Mouse (Mus musculus) kidney, postnatal 0 days (tissue): ENCODE measurements around the gene Tenm3. TPM values are rescaled to one million over a fixed set of nuclear protein-coding genes. Genes with fewer than 3 reads are reported as not detected.

Source experiments
- ATAC-seq: fragments of 200-750 bp; cut with Nextera tagmentation; replicated peaks from 2 replicates; pipeline ENCODE4 v1.8.0; 2017; ENCODE audit warnings: low read depth, moderate number of reproducible peaks, moderate TSS enrichment, moderate library complexity; ENCODE audit not compliant: low FRiP score
- DNase-seq: peaks from one replicate; pipeline ENCODE4 v3.0.0-alpha.2; 2016; ENCODE audit warnings: low spot score
- H3K27ac ChIP-seq: fragments of 300-500 bp; sonication (generic); 2 replicates; pipeline ENCODE4 v1.5.1; 2014; ENCODE audit warnings: mild to moderate bottlenecking
- H3K27me3 ChIP-seq: fragments of 300-500 bp; sonication (generic); 2 replicates; pipeline ENCODE4 v1.6.1; 2014; ENCODE audit warnings: low read length, mixed read lengths; ENCODE audit not compliant: insufficient read depth
- H3K36me3 ChIP-seq: fragments of 300-500 bp; sonication (generic); 2 replicates; pipeline ENCODE4 v1.6.1; 2014; ENCODE audit warnings: low read length, mixed read lengths; ENCODE audit not compliant: insufficient read depth
- H3K4me1 ChIP-seq: fragments of 300-500 bp; sonication (generic); replicated peaks from 2 replicates; pipeline ENCODE4 v1.6.1; 2014; ENCODE audit warnings: antibody characterized with exemption, low read length, mixed read lengths; ENCODE audit not compliant: insufficient read depth
- H3K4me2 ChIP-seq: fragments of 300-500 bp; sonication (generic); 2 replicates; pipeline ENCODE4 v1.6.1; 2014; ENCODE audit warnings: mild to moderate bottlenecking, low read length, moderate library complexity, mixed read lengths
- H3K4me3 ChIP-seq: fragments of 300-500 bp; sonication (generic); replicated peaks from 2 replicates; pipeline ENCODE4 v1.5.1; 2014; ENCODE audit warnings: low read depth, low read length
- H3K9ac ChIP-seq: fragments of 300-500 bp; sonication (generic); 2 replicates; pipeline ENCODE4 v1.6.1; 2014; ENCODE audit warnings: low read depth, low read length
- H3K9me3 ChIP-seq: fragments of 300-500 bp; sonication (generic); replicated peaks from 2 replicates; pipeline ENCODE4 v1.6.1; 2016; ENCODE audit warnings: low read length, inconsistent platforms, mixed read lengths
- CTCF ChIP-seq: IDR thresholded peaks from 2 replicates; pipeline ENCODE4 v1.5.1; 2016; ENCODE audit warnings: antibody characterized with exemption, low read depth, mild to moderate bottlenecking, moderate library complexity
- WGBS: fragments of 180-500 bp; shearing (Covaris S2); extraction: QIAGEN DNeasy Blood & Tissue Kit; methylation state at CpG from one replicate; pipeline ENCODE4 v1.1.7; 2014; 5-methylcytosine and 5-hydroxymethylcytosine counted together
- polyA plus RNA-seq: library from polyadenylated mRNA; unstranded; fragments of >200 nt; fragmentation: Nextera tagmentation; extraction: Ambion mirVana; gene quantifications from 2 replicates; pipeline ENCODE4 v1.2.1, GENCODE M21; 2015

Tenm3 gene
- polyA plus RNA-seq, 1 experiment from 2014 or later: 15.3 TPM

- ATAC-seq: no peak
- WGBS: 58% methylated on average over 11 of the region's 11 CpGs
- no peak for TF ChIP-seq CTCF
- Histone ChIP-seq H3K9me3 (no peaks in the 10 kb centered on the region), H3K4me2 (no peak overlapping the region), H3K4me3 (no peak overlapping the region), H3K27ac (no peak overlapping the region), H3K36me3 (peaks cover 11% of the 10 kb centered on the region), H3K4me1 (peaks cover 16% of the 10 kb centered on the region; the same call in 1 of the 2 replicates), H3K27me3 (no peaks in the 10 kb centered on the region), H3K9ac (no peak overlapping the region)
- no peak for DNase-seq
These were observed 619.0 kb downstream of the Tenm3 start for GRCm38 (mm10) chr8:48224753-48225152.

DNA sequence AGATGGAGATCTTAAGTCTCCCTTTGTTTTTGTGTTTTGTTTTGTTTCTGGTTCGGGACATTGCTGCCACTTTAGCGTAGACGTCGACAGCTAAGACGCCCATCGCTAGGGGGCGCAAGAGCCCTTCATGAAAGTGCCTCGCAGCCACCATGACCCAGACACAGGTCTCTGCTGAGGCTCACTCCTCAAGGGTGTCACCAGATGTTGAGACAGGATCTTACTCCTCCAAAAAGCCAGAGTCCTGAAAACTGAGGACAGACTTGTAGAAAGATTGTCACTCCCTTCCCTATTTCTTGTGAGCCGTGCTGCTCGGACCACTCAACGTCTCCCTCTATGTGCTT is 621.4 kb downstream of the Tenm3 start:
- Histone ChIP-seq H3K9ac (no peak overlapping the region), H3K27ac (no peak overlapping the region), H3K4me2 (peak overlapping the region; percentile 73), H3K4me3 (peak overlapping the region; percentile 29), H3K27me3 (no peaks in the 10 kb centered on the region), H3K9me3 (no peaks in the 10 kb centered on the region), H3K4me1 (peaks cover 16% of the 10 kb centered on the region; the same call in 1 of the 2 replicates), H3K36me3 (no peaks in the 10 kb centered on the region)
- ATAC-seq (peak; percentile 69), DNase-seq (peak; percentile 93)
- 9% methylated on average over 11 of the region's 11 CpGs for WGBS
- TF ChIP-seq CTCF: peak; percentile 94

DNA sequence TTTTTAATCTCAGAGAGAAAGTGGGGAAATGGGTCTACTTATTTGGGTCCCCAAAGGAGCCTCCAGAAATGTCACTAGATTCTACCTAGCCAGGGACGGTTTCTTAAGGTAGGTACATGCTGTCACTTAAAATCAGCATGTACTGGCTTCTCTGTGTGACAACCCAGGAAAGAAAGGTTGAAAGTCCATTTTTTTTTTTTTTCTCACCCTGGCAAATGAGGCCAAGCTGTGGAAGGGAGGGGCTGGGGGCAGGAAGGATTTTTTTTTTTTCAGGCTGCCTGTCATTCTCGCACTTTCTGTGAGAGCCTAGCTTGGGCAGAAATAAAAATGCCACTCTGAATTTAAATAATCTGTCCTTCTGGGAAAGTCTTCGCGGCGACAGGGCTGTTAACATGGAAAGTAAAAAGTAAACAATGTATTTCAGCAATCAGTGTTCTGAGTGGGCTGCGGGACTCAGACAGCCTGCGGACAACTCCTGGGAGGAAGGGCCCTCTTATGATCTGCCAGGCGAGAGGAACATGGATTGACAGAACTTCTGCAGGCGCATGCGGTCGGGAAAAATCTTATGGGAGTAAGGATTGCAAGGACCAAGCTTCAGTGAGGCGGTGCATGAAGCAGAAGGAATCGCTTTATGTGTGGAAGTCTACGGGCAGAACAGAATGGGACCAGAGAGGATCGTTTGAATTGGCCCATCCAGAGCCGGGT is 621.9 kb downstream of the Tenm3 start:
- Histone ChIP-seq H3K27me3 (no peaks in the 10 kb centered on the region), H3K4me3 (peak overlapping the region; percentile 29), H3K4me1 (peaks cover 16% of the 10 kb centered on the region; the same call in 1 of the 2 replicates), H3K9ac (0 out of 2 replicates have a peak overlapping the region, but pooled peaks have one; percentile 38), H3K36me3 (no peaks in the 10 kb centered on the region), H3K27ac (no peak overlapping the region), H3K4me2 (peak overlapping the region; percentile 73), H3K9me3 (no peaks in the 10 kb centered on the region)
- ATAC-seq (no peak; the same call in 1 of the 2 replicates), DNase-seq (no peak)
- no peak for TF ChIP-seq CTCF
- 7% methylated on average over 16 of the region's 16 CpGs for WGBS

DNA sequence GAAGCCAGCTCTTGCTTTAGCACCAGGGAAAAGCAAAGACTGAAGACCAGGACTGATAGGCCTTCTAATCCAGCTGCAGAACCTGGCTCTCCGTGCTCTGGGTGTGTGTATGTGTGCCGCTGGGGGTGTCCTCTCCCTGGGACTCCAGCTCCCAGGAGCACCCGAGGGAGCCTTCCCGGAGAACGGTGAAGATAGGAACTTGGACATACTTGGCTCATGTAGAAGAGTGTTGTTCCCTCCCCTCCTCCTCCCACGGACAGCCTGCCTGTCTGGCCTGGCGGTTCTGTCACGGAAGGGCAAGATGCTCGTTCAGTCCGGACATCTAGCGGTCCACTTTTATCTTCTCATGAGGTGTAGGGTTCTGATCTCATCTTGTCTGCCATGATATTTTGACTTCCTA is 622.4 kb downstream of the Tenm3 start:
- H3K9ac ChIP-seq: no peak overlapping the region
- H3K27me3 ChIP-seq: no peaks in the 10 kb centered on the region
- DNase-seq: no peak
- no peaks in the 10 kb centered on the region for H3K9me3 ChIP-seq
- no peak overlapping the region for H3K4me3 ChIP-seq
- no peak overlapping the region for H3K27ac ChIP-seq
- H3K4me1 ChIP-seq: peaks cover 16% of the 10 kb centered on the region; the same call in 1 of the 2 replicates
- WGBS: 50% methylated on average over 11 of the region's 11 CpGs
- peak overlapping the region; percentile 73; the same call in 1 of the 2 replicates for H3K4me2 ChIP-seq
- peak; percentile 29; the same call in 1 of the 2 replicates for ATAC-seq
- no peaks in the 10 kb centered on the region for H3K36me3 ChIP-seq
- no peak for TF ChIP-seq CTCF

- H3K36me3 ChIP-seq: no peaks in the 10 kb centered on the region
- H3K9me3 ChIP-seq: no peaks in the 10 kb centered on the region
- H3K27me3 ChIP-seq: no peaks in the 10 kb centered on the region
- 59% methylated on average over 25 of the region's 25 CpGs for WGBS
- peak; percentile 25 for DNase-seq
- 0 out of 2 replicates have a peak overlapping the region, but pooled peaks have one; percentile 13 for H3K4me2 ChIP-seq
- no peak for ATAC-seq
- H3K9ac ChIP-seq: no peak overlapping the region
- H3K4me1 ChIP-seq: peaks cover 16% of the 10 kb centered on the region; the same call in 1 of the 2 replicates
- H3K4me3 ChIP-seq: no peak overlapping the region
- no peak for TF ChIP-seq CTCF
- H3K27ac ChIP-seq: no peak overlapping the region
These were observed 623.1 kb downstream of the Tenm3 start for GRCm38 (mm10) chr8:48220529-48221181.

DNA sequence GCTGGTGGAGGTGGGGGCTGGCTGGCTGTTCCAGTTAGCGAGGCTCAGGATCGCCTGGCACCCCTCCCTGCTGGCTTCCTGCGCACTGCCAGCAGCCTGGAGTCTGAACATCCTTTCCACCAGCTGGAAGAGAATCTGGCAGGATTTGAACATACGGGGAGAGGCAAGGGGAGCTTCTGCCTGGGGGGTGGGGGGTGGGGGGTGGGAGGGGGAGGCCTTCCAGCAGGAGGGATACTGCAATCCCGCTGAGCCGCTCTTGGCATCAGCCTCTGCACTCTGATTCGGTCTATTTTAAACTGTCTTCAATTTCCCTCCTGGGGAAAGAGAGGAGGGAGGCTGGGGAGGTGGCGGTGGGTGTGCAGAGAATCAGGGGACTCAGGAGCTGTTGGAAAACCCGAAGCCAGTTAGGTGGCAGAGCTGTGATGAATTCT is 628.7 kb downstream of the Tenm3 start:
- no peak overlapping the region for H3K27ac ChIP-seq
- H3K9me3 ChIP-seq: no peaks in the 10 kb centered on the region
- H3K4me3 ChIP-seq: no peak overlapping the region
- H3K36me3 ChIP-seq: no peaks in the 10 kb centered on the region
- no peak for DNase-seq
- no peak overlapping the region for H3K9ac ChIP-seq
- ATAC-seq: no peak
- no peaks in the 10 kb centered on the region for H3K4me1 ChIP-seq
- no peak for TF ChIP-seq CTCF
- no peak overlapping the region for H3K4me2 ChIP-seq
- no peaks in the 10 kb centered on the region for H3K27me3 ChIP-seq
- 52% methylated on average over 9 of the region's 9 CpGs for WGBS
